Mouse (Mus musculus) yolk sac, embryonic 10.5 days (tissue): ENCODE data around the gene Dnah5.
A peak's percentile ranks its signal among the peaks of the same experiment; 100 is the strongest.

Experiments
- DNase-seq: peaks from one replicate; pipeline ENCODE4 v3.0.0-alpha.2; 2017; ENCODE audit warnings: low spot score

Dnah5 gene

DNA sequence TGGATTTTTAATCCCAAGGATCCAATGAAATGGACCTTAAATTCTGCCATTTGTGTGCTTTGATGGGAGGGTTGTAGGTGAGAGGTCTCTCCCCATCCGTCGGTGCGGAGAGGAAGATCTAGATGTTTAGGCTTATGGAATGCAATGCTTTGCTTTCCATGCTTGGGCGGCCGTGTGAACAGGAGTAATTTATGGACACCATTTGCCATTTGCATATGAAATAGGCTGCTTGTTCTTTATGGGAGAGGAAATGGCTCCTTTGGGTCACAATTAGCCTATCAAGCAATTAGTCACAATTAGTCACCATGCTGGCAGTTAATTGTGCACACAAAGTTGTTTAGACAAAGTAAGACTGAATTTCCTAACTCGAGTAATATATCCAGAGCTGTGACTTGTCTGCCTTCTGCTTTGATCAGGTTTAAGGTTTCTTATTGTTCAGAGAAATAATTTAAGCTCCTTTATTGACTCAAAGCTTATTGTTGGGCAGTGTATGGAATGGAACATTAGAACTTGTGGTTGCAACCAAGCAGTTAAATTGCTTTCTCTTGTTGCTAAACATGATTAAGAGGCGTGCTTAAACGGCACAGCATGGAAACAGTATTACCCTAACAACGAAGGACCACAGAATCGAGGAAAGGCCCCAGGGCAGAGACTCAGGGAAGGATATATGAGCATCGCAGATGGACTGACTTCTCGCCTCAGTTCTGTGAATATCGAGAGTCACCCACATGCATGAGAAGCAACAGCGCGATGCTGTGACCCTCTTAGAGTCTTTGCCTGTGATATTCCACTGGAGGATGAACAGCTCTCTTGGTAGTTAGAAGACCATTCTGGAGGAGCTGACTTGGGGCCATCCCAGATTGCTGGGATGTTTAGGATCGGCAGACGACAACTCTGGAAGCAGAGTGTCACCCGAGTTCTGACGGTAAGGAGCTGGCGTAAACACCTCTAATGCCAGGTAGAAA is at the start of gene Dnah5:
Gene Dnah5, plus strand, starts transcription at position 642 of the 965 bp plus-strand sequence.
- no peak for DNase-seq

DNA sequence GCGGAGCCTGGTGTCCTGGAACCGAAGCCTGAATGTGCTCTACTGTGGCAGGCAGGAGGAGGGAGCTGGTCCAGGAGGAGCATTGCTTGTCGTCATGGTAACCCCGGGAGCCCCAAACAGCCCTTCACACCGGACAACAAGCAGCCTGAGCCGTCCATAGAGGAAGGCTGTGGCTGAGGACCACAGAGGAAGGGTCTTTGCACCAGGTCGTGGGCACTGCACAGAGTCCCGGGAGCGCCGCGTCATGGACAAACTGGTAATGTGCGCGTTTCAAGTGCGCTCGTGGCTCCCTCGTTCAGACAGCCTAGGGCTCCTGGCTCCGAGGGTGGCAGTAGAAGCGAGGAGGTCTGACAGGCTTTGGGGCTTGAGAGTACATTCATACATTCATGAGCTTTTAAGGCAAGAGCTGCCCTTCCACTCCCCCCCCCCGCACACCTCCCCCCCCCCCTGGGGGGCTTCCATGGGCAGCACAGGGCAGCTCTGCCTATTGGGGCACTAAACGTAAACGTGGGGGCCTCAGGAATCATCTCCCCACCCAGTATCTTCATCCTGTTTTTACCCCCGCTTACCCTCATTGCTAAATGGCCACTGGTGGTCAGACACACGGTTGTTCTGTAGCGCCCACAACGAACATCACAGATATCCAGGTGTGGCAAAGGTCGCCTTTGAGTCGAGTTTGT is 48.6 kb upstream of the Dnah5 start:
- DNase-seq: peak; percentile 9

DNA sequence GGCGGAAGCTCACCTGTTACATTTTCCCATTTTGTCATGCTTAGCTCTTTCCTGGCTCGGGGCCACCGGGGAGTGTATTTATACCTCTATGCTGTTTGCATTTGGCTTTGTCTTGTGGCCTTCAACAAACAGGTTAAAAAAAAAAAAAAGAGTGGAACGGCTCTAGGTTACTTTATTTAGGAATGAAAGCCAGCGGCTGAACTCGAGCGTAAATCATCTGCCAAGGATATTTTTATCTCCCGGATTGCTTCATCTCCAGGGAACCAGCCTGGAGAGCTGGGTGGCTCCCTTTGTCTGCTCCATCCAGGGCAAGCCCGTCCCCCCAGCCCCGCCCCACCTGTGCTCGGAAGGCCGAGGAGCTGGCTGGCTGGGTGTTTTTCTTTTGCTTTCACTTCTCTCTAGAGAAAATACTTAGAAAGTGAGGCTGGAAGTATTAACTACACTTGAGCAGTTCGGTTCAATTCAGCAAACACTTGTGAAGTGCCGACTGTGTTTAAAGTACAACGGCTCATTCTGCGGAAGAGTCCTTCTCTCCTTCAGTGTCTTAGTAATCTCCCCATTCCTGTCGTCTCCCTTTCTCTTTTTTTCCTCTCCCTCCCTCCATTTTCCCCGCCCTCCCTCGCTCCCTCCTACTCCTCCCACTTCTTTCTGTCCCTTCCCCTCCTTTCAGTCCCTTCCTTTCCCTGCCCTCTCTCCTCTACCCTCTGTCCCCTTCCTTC is 44.6 kb upstream of the Dnah5 start:
- peak; percentile 84 for DNase-seq

DNA sequence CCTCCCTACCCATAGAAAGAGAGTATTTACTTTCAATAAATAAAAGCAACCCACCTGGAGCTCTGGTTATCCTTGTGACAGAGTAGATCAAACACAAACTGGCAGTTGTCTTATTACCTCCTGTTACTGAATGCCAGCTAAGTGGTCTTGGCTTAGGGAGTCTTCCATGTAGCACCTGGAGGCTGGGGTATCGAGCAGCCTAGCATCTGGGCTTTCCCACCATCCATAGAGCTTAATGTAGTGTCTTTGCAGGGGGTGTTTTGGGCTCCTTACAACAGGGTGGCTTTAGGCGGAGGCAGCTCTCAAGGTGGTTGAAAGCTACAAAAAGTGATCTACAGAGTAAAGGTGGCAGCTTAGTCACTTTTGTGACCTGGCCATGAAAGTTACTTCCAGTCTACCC is 41.3 kb upstream of the Dnah5 start:
- no peak for DNase-seq

DNA sequence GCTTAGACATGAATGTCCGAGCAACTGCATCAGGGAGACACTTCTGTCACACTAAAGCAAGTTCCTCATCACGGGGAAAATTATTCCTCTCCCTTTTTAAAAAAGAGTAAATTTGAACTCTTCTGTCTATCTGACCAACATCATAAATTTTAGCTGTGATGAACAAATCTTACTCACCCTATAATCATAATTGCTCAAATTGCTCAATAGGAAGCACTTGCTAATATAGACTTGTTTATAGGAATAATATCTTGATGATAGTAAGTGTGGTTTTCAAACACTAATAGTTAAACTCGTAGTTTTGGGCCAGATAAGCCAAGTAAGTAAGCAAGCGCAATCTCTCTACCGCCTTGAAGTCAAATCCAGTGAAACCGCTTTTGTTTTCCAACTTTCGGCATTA is 38.3 kb upstream of the Dnah5 start:
- no peak for DNase-seq

DNA sequence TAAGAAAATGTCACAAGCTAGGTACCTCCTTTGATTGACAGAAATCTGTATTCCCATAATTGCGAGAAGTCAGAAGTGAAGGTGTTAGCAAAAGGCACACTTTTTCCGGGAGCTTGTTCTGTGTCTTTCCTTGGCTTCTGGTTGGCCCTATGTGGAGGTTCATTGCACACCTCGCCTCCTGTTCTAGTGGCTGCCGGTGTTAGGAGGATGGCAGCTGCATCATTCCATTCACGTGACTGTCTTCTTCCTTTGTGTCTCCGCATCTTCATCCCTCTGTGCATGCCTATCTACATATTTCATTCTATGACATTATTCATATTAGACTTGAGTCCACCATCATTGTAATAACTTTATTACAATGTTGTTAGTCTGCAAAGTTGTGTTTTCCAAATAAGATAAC is 37.5 kb upstream of the Dnah5 start:
- no peak for DNase-seq

DNA sequence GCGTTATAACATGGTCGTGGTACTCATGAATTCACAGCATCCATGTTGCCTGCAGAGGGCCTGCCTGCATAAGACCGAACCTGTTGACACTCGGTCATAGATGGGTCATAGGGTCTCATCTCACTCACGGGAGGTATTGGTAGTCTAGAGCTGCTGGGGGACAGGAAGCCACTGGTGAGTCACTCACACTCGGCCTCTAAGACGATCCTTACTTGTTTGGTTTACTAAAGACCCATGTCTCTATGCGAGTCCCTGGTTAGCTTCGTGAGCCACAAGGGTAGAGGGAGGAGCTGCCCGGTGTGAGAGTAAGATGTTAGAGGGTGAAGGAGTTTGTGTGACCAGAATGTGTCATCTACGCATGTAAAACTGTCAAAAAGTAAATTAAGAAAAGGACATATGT is 24.6 kb upstream of the Dnah5 start:
- no peak for DNase-seq

DNA sequence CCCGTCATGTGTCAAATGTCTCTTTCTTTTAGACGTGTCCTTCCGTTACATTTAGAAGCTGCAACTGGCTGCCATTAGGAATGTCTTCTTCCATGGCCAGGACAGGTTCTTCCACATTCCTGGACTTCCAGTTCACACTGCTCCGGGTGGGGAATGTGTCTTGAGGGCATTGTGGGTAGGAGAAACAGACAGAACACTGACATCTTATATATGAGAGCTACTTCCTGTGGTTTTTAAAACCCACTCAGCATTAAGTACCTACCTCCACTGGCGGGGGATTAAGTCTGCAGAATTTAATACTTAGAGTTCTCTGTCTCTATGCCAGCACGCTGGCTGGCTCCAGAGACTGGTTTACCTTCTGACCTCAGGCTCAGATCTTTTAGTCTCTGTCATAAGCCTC is 24.0 kb upstream of the Dnah5 start:
- no peak for DNase-seq

DNA sequence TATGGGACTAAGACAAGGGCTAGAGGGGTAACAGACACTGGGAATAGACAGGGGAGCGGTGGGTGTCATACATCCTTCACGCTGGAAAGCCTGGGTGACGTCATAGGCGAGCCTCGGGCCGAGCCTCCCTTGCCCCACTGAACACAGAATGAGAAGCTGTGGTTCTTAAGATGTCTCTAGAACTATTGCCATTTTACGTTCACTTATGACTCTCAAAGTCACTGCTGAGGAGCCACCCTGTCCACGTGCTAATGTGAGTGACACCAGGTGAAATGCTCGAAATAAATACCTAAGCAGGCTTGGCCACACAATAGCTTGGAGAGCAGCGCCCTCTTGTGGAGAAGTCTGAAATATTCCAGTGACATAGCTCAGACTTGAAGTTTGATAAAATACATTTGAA is 21.7 kb upstream of the Dnah5 start:
- peak; percentile 26 for DNase-seq

DNA sequence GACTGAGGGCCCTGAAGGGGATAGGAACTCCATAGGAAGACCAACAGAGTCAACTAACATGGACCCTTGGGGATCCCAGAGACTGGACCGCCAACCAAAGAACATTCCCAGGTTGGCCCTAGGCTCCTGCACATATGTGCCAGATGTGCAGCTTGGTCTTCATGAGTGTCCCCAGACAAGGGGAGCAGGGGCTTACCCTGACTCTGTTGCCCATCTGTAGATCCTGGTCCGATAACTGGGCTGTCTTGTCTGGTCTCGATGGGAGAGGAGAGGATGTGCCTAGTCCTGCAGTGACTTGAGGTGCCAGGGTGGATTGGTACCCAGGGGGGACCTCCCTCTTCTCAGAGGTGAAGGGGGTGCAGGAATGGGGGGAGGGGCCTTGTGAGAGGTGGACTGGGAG is 21.0 kb upstream of the Dnah5 start:
- no peak for DNase-seq

DNA sequence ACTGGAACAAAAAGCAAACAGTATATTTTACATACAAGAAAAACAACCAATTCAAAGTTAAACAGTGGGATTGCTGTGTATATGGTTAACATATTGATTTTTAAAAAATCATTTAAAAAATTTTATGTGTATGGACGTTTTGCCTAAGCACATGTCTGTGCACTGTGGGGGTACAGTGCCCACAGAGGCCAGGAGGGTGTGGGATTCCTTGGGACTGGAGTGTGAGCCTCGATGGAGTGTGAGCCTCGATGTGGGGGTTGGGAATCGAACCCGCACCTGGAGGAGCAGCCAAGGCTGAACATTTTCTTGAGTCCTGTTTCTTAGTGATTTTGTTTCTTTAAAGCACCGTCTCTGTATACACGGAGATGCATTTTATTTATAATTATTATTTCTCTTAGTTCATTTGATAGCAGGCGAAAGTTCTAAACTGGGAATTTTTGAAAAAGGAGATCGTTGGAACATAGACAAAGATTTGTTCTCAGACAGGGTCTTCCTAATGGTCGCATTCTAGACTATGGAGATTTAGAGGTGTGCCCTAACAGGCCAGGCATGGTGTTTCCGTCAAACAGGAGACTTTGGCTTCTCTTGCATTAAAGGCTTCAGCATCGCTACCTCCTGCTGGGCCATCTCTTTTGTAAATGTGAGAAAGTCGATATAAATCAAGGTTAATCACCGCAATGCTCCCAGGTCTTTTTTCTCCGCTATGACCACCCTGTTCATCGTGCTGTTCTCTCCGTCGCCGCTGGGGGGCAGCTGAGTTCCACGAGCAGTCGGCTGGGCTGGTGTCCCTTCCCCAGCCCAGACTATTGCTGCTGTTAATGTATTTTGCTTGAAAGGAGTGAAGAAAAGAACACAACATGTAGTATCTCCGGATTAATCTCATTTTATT is 15.8 kb upstream of the Dnah5 start:
- peak; percentile 44 for DNase-seq

DNA sequence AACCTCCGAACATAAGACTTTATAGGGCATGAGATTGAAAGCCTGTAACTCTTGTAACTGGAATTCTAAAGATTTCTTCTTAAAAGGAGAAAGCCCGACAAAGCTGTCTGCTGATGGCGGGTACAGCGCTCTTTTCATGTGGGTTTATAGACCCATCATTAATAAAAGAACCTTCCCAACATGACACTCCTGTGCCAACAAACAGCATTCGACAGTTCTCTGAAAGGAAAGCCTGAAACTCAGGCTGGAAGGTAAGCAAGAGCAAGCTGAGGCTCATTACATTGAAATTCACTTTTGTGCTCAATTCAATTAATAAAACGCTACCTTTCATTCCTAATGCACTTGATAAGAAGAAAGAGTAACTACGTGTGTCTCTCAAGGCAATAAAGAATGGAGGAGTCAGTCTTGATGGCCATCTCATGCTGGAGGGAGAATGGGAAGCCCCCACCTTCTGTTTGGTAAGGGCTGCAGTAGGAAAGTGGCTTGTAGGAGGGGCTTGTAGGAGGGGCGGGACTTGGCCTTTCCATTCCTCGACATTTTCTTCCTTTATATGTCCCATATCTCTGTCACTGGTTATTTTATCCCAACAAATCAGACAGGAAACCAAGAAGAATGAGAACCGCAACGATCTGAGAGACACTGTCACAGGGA is 15.1 kb upstream of the Dnah5 start:
- no peak for DNase-seq

DNA sequence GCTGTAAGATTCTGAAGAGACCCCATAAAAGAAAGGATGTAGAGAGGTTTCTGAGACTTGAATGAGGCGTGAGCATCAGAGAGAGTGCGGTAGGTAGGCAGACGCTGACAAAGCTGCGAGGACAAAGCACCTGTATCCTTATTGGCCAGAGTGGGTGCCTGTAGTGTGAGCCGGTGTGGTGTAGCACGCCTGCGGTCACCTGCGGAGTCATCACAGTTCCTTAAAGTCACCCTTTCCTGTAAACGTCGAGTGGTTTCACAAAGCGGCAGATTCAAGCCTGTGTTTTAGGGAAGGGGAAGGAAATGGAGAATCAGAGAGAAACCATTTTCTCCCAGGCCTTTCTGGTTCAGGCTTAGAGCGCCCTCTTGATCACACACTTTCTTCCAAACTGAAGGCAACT is 13.9 kb upstream of the Dnah5 start:
- no peak for DNase-seq

DNA sequence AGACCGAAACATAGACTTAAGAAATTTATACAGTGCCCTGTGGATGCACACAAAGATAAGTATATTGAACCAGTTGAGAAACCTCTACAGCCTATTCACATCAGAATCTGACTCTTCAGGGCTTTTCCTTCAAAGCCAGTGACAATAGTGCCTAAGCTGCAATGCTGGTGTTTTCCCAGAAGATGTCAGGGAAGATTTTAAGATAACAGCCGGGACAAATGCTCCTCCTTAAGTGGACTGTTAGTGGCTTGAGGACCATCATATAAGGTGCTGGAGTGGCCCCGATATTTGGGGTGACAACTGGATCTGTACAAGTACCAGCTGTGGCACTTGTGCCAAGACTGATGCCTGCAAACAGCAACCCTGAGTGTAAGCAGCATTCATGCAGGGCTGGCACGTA is 4.9 kb upstream of the Dnah5 start:
- DNase-seq: no peak

DNA sequence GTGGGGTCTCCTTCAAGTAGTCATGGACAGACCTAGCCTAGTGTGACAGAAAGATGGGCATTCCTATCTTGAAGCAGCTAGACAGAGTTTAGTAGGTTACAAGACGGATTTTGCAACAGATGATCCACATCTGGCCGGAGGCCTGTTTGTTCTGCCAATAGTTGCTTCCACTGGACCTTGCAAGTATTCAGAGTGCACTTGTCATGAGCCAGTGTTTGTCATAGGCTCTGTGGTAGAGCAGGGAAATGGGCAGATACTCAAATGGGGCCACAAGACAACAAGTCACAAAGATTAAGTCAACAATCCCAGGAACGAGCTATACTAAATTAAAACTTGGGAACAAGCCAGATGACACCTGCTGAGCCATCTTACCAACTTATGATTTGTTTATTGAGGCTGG is 1.1 kb downstream of the Dnah5 start:
- DNase-seq: no peak

DNA sequence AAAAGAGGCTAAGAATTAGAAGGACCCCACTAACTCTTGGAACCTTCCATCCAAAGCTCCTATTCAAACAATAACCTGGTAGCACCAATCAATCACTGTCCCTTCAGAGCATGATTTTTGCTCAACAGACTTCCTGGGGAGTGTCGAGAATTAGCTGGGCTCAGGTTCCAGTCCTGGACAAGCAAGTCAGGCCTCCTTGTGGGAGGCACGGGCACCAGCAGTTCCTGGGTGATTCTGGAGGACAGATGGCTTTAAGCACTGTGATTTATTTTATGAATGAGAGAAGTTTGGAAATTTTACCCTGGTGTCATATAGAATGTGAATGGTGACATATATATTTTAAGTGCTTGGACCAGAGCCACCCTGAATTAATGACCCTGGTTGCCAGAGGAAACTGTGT is 4.0 kb downstream of the Dnah5 start:
- no peak for DNase-seq

DNA sequence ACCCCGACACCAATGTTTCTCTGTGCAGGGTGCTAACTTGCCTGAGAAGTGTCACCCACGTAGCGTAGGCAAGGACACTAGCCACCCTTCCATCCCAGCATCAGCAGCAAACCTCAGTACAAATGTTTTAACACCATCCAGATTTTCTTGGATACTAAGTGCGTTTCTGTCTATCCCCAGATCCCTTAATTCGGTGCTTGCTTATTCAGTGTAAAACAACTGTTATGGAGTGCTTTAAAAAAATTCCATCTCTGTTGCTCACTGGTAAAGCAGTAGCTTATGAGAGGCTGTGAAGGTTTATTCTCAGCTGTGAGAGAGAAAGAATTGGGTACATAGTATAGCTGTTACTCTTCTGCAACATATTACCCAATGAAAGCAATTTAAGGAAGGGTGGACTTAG is 9.5 kb downstream of the Dnah5 start:
- DNase-seq: no peak

DNA sequence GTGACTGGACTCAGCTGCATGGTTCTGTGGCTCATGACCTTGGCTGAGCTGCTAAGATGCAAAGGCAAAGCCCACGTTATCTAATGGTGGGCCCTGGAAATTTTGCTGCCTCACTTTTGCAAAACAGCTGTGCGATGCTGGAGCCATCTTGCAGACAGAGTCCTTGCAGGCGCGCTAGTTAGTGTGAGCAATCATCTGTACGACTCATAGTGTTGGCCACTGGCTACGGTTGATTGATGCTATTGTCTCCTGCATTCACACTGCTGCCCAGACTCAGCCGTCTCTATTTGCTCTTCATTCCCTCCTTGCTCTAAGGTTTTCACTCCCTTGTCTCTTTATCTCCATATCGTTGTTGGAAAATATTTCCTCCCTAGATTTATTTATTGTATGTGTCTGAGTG is 12.8 kb downstream of the Dnah5 start:
- no peak for DNase-seq

DNA sequence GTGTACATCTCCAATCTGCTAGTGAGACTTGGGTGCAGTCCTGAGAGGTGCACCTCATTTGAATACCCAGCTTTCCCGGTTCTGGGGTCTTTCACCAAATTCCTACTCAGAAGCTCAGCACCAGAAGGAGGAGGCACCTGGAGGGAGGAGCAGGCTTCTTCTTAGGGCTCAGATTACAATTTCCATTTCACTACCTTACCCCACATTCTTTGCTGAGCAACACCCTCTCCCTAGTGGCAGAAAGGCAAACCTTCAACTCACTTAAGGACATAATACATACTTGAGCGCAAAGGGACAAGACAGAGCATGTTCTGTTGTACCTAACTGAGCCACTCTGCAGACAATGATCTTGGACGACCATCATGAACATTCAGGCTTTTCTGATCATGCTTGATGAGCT is 23.8 kb downstream of the Dnah5 start:
- DNase-seq: no peak

DNA sequence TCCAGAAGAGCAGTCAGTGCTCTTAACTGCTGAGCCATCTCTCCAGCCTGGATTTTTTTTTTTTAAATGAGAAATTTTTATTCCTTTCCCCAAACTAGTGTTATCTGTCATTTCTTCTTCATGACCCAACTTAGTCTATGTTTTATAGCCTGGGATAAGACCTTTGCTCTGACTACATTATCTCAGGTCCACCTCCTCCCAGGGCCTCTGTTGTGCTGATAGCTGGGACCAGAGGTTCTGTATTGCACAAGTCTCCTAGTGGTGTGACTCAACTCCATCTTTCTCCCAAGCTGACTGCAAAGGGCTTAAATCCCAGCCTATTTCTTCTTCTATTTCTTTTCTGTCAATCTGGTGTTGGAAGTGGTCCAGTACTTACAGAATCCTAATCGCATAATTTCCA is 56.7 kb downstream of the Dnah5 start:
- no peak for DNase-seq

DNA sequence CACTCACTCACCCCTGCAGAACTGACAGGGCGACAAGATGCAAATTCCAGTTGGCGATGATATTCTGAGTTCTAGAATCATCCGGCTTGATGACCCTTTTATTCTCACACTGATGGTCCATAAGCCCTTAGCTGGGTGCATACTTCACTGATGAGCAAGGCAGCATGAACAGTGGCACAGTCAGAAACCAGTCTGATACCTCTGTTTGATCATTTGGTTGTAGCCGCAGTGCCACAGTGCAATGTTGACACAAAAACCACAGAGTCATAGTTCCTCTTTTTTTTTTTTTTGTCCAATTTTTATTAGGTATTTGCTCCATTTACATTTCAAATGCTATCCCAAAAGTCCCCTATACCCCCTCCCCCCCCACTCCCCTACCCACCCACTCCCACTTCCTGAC is 95.9 kb downstream of the Dnah5 start:
- DNase-seq: no peak
